Mouse (Mus musculus): ENCODE data around the gene Elf2.
A peak's percentile ranks its signal among the peaks of the same experiment; 100 is the strongest.
"Not testable (repeated sequence)": the region's sequence is repeated elsewhere in the genome, so short reads cannot be mapped to it uniquely, and the experiment has no call there.

Gene Elf2

DNA sequence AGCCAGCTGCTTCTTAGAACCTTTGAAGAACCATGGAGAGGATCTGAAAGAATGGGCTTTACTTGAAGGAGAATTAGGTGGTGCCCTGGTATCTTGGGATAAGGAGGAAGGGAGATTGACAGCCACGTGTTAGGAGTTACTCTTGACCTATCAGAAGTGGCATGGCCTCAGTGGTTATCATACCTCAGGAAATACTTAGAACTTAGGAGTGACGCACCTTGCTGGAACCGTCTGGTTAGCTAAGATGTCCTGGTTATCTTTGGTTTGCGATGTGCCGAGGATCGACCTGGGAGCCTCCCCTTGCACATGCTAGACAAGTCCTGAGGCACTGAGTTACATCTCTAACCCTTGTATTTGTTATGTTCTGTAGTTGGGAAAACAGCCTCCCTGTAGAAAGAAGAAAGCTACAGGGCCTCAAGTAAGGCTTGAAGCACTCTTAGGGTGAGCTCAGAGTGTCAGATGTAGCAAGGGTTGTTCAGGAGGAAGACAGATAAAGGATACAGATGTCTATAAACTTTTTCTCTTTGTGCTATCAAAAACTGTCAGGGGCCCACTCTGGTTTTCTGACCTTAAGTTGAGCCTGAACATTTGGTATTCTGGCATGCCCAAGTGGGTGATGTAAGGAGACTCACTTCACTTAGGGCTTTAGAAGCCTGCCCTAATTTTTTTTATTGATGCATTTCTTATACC lies 110.2 kb downstream of the Elf2 start:
- no peak for DNase-seq

DNA sequence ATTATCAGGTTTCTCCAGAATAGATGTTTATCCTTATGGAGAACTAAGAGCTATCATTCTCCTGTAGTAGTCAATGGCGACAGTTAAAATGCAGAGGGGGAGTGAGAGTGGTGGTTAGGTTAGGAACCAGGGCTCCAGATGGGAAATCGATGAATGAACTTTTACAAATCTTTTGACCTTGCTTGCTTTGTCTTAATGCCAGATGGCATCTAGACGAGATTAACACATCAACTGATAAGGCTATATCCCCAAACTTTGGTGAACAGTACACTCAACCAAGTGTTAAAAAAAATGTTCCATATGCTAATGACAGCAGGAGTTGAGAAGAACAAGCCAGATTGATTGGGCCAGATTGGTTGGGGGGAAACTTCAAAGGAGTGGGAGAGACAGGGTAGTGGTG lies 111.2 kb downstream of the Elf2 start:
- DNase-seq = no peak

DNA sequence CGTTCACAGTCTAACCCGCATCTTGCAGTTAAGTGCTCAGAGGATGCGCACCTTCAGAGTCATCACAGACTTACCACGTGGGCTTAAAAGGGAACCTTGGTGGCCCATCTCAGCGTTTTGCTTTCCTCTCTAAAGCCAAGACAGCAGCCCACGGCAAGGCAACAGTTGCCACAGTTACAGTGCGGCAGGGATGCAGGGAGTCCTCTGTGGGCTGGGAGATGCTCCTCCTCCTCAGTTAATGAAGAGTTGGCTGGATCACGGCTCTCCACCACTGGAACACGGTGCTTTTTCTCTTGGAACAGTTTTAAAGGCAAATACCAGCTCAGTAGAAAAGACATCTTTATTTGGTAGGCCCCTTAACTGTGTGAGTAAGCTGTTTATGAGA lies 111.7 kb downstream of the Elf2 start:
- DNase-seq = no peak

DNA sequence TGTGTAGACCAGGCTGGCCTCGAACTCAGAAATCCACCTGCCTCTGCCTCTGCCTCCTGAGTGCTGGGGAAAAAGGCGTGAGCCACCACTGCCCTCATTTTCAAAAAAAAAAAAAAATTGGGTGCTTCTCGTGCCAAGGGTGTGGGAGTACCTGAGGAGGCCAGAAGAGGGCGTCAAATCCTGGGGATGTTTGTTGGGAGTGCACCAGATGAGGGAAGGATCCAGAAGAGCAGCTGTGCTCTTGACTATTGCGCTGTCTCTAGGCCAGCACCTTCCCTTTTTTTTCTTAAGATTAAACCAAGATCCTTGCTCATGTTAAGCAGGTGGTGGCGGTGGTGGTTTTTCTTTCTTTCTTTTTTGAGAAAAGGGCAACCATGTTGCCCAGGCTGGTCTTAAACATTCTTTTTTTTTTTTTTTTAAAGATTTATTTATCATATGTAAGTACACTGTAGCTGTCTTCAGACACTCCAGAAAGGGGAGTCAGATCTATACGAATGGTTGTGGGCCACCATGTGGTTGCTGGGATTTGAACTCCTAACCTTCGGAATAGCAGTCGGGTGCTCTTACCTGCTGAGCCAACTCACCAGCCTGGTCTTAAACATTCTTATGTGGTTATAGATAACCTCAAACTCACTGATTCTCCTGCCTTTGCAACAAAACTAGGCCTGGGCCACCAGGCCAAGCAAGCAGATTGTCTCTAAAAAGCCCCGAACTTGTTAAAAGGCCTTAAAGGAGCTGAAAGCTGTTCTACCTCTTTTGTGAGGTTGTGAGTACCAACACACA lies 112.2 kb downstream of the Elf2 start:
- DNase-seq = peak; percentile 44 to 48

DNA sequence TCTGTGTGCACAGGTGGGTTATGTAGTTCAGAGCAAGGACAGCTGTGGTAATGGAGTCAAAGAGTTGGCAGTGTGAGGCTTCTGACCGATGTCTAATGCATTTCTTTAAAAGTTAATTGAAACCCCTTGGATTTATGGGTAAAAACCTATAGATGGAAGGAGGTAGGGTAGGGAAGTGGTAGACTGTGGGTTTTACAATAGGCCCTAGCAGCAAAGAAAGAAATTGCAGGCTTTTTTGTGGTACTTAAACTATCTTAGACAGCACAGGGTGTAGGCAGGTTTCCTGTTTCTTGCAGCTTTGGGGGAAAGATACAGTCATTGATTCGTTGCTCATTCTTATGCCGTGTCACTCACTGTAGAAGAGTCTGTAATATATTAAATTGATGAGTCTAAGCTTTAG lies 113.9 kb downstream of the Elf2 start:
- DNase-seq = no peak

DNA sequence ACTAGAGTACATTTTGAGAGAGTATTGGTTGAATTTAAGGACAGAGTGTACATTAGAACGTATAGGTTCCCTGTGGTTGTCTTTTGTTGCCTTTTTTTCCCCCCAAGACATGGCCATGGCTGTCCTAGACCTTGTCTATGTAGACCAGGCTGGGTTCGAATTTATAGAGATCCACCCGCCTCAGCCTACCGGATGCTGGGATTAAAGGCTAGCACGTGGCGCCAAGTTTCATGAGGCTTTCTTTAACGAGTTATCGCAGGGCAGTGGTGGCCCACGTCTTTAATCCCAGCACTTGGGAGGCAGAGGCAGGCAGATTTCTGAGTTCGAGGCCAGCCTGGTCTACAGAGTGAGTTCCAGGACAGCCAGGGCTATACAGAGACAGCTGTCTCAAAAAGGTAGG lies 114.5 kb downstream of the Elf2 start:
- DNase-seq = no peak

DNA sequence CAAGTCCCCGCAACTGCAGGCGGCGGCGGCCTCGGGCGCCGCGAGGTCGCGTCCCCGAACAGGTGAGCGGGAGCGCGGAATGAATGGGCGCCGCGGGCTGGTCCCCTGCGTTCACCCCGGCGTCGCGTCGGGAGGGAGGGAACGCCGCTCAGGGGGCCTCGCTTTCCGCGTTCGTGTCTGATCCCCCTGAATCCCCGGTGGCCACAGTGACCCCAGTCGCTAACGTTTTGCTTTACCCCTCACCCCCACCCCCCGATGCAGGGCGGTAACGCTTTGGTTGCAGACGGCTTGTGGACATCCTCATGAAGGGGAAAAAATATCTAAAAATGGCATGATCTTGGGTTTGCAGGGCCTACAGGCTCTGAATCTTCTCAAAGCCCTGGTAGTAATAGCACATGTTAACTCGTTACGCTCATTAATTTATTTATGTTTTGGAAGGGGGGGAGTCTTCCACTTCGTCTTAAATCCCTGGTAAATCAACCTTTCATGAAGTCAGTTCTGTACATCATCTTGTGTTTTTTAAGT lies 115.2 kb downstream of the Elf2 start:
- no peak for DNase-seq

DNA sequence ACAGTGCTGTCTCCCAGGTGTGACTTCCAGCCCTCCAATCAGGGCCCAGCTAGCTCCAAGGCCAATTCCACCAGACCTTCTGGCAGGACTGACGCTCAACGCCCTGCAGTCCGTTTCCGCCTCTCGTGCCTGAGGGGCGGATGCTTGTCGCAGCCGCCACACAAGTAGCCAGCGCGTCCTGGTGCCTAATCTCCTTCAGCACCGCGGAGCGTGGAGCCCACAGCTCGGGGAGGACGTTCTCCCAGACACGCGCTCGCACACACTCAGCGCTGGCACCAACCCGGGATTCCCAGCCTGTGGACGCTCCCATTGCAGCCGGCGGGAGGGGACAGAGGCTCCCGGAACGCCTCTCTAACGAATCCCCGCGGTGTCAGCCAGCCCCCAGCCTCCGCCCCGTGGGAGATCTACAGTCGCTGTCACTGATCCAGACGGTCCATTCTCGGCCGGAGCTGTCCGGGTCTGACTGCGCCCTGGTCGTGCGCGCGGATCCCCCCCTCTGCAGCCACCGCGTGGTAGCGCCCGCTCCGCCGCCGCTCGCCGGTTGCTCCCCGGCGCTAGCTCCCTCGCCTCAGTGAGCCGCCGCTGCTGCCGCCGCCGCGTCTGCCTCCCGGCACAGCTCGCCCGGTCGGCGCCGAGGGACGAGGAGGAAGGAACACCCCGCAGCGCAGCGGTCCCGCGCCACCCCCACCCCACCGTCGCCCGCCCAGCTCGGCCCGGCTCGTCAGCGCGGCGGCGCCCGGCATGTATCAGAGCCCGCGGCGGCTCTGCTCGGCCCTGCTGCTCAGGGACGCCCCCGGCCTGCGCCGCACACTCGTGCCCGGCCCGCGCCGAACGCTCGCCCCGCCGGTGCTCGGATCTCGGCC lies 115.9 kb downstream of the Elf2 start, which contains the start of gene Noct:
Noct (plus strand) TSS at position 85 of the 863 bp plus-strand sequence.
- DNase-seq = peak; percentile 84 to 86

DNA sequence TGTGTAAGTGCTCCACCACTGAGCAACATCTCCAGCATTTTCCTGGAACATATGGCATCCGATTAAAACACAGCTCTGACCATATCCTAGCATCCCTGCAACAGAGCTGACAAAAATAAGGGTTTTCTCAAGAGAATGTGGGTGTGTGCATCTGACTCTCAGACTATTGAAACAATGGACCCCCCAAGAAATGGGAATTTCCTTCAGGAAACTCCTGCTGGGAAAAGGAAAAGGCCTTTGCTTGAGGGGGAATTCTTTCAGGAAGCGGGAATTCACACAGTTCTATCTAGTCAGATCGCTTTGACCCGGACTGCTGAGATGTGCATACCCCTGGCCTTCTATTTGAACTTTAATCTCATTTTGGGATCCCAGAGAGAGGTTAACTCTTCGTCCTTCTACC lies 116.9 kb downstream of the Elf2 start:
- no peak for DNase-seq

DNA sequence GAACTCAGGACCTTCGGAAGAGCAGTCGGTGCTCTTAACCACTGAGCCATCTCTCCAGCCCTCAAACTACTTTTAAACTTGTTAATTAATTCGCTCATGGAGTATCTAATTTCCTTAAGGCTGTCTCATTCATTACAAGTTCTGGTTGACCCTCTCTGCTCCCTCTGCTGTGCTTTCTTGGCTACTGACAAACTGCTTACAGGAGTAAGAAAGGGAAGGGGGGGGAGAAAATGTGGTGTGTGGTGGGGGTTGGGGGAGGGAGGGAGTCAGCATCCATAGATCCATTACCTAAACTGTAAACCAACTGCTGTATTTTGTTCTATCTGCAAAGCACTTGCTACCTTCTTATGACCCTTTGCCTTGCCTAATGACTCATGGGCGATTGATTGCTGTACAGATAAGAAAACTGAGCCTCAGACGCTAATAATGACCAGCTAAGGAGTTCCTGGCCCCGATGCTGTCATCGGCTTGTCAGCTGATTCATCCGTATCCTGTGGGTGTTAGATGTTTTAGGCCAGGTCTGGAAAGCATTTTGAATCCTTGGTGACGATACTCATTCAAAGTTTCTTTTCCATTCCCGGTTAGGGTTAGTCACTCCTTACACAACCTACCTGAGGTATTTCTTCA lies 117.5 kb downstream of the Elf2 start:
- no peak for DNase-seq

DNA sequence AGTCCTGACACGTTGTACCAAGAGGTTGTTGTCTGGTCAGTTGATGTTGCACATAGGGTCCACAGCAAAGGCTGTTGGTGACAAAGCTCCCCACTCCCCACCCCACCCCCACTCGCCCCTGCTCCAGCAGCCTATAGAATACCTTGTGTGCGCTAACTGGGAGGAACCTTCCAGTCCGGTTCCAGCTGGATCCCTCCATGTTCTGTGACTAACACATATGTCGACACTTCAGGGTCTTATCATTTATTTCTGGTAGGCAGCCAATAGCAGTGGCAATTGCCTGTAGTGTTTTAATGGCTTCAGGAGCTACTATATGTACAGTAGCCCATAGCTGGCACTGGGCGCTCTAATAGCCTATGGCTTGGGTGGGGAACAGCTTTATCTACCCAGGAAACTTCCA lies 118.2 kb downstream of the Elf2 start:
- DNase-seq = no peak

DNA sequence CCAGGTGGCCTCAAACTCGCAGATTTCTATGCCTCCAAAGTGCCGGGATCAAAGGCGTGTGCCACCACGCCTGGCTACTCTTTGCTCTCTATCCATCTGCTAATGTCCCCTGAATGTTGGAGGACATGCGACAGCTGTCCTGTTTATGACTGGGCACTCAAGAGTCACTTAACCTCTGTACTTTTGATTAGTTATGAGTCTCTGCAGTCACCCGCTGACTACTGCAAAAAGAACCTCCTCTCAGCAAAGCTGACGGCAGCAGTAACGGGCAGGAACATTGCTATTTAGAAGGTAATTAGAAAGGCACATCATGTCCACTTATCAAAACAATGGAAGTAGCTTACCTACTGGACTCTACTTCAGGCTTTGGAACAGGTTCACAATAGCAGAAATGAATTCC lies 118.6 kb downstream of the Elf2 start:
- DNase-seq = no peak

DNA sequence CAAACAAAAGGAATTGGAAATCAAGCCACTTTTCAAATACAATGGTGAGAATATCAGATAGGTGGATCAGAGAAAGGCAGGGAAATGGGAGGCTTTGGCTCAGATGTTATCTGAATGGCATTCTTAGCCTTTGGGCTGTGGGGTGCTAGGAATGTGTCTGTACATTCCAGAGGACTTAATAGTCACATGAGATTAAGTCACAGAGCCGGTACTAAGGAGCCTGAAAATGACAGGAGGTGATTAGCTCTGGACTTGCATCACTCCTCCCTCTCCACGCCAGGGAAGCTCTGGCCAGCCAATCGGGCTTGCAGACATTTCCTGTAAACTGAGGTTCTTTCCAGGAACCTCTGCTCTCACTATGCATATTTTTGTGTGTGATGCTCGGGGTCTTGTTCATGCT lies 119.6 kb downstream of the Elf2 start:
- no peak for DNase-seq

DNA sequence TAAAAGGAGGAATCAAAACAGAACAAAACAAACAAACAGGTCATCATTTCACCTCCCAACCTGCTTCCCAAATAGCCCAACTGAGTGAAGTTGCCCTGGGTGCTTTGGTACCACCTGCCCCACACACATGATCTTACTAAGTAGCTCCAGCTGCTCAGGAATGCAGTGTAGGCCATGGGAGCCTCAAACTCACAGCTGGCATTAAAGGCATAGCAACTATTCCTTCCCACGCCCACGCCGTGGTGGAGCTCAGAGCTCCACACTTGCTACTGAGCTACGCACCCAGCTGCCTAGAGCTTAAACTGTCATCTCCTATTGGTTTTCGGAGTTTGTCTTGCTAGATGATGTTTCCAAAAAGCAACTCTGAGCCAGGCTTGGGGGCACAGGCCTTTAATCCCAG lies 121.2 kb downstream of the Elf2 start:
- no peak for DNase-seq

DNA sequence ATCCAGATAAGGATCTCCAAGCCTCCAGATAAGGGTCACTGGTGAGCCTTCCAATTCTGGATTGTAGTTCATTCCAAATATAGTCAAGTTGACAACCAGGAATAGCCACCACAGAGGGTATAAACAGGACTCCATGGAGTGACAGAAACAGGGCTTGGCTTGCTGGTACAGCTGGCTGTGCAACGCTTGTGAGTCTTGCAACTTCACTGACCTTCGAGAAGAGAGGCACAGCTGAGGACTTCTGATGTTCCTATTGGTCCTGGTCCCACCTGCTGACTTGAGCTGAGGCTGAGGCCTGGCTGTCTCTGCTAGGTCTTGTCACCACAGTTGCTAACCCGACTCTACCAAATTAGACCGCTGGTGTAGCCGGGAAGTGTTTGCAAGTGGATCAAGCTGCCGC lies 122.1 kb downstream of the Elf2 start:
- DNase-seq = not testable (repeated sequence)

DNA sequence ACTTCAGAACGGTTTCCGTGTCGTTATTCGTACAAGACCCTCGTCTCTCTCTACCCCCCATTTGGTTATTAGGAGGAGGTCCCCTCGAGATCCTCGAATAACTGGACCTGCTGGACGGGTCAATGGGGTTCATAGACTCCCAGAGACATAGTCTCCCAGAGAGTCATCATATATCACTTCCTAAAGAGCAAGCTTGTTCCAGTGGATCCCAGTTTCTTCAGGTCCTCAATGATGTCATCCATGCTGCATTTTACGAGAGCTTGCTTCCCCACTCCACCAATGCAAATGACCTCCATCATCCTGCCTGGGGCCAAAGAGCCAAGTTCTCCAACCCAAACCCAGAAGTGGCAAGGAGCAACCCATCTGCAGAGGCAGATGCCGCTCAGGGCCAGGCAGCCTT lies 124.1 kb downstream of the Elf2 start:
- not testable (repeated sequence) for DNase-seq

DNA sequence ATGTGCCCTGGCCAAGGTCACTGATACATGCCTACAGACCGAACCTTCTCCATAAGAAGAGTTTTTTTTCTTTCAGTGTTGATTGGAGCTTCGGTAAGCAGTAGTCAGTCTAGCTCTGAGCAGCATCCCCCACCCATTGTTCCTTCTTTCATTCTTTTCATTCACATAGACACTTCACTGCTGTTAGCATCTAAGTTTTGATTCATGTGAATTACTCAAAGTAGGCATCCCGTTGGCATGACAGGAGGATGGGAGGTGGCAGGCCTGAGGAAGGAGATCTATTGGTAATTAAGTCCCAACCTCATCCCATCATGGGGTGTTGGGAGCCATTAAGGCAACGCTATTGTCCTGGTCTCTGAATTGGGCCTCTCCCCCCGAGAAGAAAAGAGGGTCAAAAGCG lies 124.8 kb downstream of the Elf2 start:
- no peak for DNase-seq

DNA sequence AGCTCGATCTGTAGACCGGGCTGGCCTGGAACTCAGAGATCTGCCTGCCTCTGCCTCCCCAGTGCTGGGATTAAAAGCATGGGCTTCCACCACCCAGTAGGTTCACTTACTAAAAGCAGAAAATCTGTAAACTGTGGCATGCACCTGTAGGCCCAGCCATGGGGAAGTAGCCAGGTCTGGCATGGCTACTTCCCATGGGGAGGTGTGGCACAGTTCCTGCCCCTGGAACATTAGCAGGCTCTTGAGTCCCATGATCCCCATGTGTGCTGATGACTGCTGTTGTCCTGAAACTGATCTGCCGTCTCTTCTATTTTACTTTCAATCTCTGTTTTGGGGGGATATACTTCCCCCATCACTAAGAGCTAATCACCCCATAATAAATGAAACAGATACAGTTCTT lies 127.4 kb downstream of the Elf2 start:
- no peak for DNase-seq

DNA sequence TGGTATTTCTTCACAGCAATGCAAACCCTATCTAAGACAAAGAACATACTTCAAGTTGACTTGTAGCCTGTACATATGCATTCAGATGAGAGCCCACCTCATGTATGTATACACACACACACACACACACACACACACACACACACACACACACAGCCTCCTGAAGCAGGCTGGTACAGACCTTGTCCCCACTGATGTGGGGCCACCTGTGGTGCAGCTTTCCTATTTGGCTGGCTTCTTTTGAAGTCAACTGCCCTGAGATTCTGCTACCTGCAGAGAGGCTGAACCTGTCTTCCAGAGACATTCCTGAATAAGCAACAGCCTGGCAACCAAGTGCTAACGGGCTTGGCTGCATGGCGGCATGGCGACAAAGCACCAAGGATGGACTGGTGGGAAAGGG lies 130.0 kb downstream of the Elf2 start:
- no peak for DNase-seq

DNA sequence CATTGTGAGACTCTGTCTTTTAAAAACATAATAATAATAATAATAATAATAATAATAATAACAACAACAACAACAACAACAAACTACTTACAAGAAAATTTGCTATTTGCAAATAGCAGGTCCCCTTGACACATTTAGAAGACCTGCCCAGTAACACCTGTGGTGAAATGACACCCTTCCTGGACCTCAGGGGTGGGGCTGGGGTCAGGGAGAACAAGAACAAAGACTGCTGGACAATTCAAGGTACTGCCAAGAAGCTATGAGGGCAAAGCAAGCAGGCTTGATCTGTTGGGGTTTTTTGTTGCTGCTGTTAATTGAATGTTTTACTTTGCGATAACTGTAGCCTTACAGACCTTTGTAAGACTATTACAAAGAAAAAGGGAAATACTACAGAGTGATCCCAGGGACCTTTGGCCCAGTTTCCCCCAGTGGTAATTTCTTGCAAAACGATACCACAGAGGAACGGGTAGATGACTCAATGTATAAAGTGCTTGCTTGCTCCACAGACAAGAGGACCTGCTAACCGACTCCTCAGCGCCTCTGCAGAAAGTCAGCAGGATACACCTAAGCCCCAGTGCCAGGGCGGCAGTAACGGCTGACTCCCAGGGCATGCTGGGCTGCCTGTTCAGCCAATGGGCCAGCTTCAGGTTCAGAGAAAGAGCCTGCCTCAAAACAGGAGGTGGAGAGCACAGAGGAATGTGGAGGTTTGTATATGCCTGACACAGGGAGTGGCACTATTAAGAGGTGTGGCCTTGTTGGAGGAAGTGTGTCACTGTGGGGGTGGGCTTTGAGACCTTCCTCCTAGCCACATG lies 130.8 kb downstream of the Elf2 start:
- DNase-seq = no peak

DNA sequence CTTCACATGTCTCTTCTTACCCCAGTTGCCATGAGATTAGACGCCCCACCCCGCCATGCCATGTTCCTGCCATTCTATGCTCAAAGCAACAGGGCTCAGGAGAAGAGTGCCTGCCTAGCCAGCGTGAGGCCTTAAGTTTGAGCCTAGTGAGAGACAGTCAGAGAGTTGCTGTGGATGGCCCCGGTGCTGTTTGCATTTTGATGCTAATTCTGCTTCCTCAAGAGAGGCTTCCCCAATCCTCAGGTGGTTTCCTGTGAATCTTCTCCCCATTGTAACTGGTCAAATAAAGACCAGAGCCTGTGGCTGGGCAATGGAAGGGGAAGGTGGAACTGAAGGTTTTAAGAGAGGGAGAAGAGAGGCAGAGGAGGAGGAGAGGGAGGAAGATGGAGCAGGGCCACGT lies 131.8 kb downstream of the Elf2 start:
- DNase-seq = no peak

DNA sequence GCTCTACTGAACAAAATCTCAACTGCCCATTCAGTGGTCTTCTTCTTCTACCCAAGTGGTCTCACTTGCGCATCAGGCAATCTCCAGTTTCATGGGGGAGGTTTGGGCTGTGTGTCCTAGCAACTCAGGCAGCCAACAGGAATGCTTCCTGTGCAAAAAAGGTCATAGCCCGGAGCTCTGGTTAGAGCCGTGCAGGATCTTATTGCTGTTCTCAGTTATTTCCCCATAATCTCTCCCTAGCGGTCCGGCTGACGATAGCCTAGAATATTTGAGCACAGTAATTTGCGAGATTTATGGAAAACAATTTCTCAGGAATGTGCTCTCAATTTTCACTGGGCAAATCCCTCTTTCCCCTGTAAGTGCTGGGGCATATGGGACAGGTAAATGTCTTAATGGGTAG lies 133.9 kb downstream of the Elf2 start:
- DNase-seq = no peak

Data from B cell, adult 2 months (primary cell).